Mouse (Mus musculus) heart, embryonic 13.5 days (tissue): Measurements from ENCODE around the gene Synrg. TPM values are rescaled to one million over a fixed set of nuclear protein-coding genes. Genes with fewer than 3 reads are reported as not detected.

ENCODE experiments used
- ATAC-seq: fragments of 200-750 bp; cut with Nextera tagmentation; 2 replicates; pipeline ENCODE4 v1.8.0; 2017; ENCODE audit warnings: moderate TSS enrichment; ENCODE audit not compliant: insufficient number of reproducible peaks, low FRiP score, low TSS enrichment; ENCODE audit errors: extremely low read depth
- H3K27ac ChIP-seq: fragments of 300-500 bp; sonication (generic); replicated peaks from 2 replicates; pipeline ENCODE4 v1.5.1; 2015; ENCODE audit warnings: moderate library complexity, mild to moderate bottlenecking, inconsistent platforms
- H3K27me3 ChIP-seq: fragments of 300-500 bp; sonication (generic); replicated peaks from 2 replicates; pipeline ENCODE4 v1.6.1; 2015; ENCODE audit warnings: mild to moderate bottlenecking, inconsistent platforms
- H3K36me3 ChIP-seq: fragments of 300-500 bp; sonication (generic); 2 replicates; pipeline ENCODE4 v1.6.1; 2015; ENCODE audit warnings: mild to moderate bottlenecking, inconsistent platforms
- H3K4me1 ChIP-seq: fragments of 300-500 bp; sonication (generic); 2 replicates; pipeline ENCODE4 v1.6.1; 2015; ENCODE audit warnings: inconsistent platforms
- H3K4me2 ChIP-seq: fragments of 300-500 bp; sonication (generic); 2 replicates; pipeline ENCODE4 v1.6.1; 2015; ENCODE audit warnings: inconsistent platforms, mild to moderate bottlenecking, moderate library complexity
- H3K4me3 ChIP-seq: fragments of 300-500 bp; sonication (generic); 2 replicates; pipeline ENCODE4 v1.5.1; 2015; ENCODE audit warnings: moderate library complexity, mild to moderate bottlenecking, inconsistent platforms
- H3K9ac ChIP-seq: fragments of 300-500 bp; sonication (generic); 2 replicates; pipeline ENCODE4 v1.6.1; 2015; ENCODE audit warnings: inconsistent platforms, mild to moderate bottlenecking, moderate library complexity
- H3K9me3 ChIP-seq: fragments of 300-500 bp; sonication (generic); 2 replicates; pipeline ENCODE4 v1.6.1; 2016; ENCODE audit warnings: inconsistent platforms
- WGBS: fragments of 180-500 bp; shearing (Covaris S2); methylation state at CpG from one replicate; pipeline ENCODE4 v1.1.7; 2015; ENCODE audit warnings: mixed read lengths; 5-methylcytosine and 5-hydroxymethylcytosine counted together
- polyA plus RNA-seq: library from polyadenylated mRNA; unstranded; fragments of >200 nt; fragmentation: Nextera tagmentation; extraction: Ambion mirVana; gene quantifications from 2 replicates; pipeline ENCODE4 v1.2.1, GENCODE M21; 2015

Synrg gene
- polyA plus RNA-seq, 1 experiment from 2014 or later, result 7.5 TPM

DNA sequence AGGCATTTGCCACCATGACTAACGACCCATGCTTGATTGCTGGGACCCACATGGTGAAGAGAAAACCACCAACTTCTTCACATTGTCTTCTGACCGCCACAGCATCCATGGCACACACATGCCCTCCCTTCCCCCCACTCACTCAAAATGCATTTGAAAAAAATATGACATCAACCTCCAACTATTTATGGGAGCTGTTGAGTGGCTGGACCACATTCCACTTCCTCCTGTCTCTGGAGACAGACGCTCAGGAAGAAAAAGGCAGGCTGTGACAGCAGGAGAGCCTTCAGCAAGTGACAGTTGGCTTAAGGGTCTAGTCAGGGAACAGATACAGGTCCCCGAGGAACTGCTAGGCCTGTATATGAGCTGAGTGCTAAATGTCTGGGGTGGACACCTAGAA, 115.7 kb downstream of the Synrg start:
- no peaks in the 10 kb centered on the region for H3K27me3 ChIP-seq
- peak overlapping the region; percentile 55 for H3K27ac ChIP-seq
- no peak overlapping the region for H3K9ac ChIP-seq
- ATAC-seq, result no peak
- WGBS, result 49% methylated on average over 4 of the region's 4 CpGs
- no peak overlapping the region for H3K4me3 ChIP-seq
- H3K4me1 ChIP-seq, result peaks cover 23% of the 10 kb centered on the region
- no peaks in the 10 kb centered on the region for H3K9me3 ChIP-seq
- peak overlapping the region; percentile 6; the same call in 1 of the 2 replicates for H3K4me2 ChIP-seq
- peaks cover 42% of the 10 kb centered on the region for H3K36me3 ChIP-seq

DNA sequence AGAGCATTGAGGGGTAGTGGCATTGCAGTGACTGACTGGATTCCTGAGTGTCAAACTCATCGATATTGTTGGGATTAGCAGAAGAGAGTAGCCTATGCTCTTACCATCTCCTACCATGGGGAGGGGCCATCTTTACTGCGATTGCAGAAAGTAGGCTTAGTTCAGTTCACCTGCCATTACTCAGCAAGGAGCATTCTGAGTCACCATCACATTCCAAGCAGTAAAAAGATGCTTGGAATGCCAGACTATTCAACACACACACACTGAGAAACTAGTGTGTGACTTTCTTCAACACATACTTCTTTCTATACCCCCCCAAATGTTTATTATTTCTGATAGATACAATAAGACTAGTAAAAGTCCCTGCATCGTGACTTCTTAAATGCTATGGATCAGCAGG, 116.1 kb downstream of the Synrg start:
- no peak for ATAC-seq
- Histone ChIP-seq H3K36me3 (peaks cover 45% of the 10 kb centered on the region), H3K9ac (no peak overlapping the region), H3K27ac (peak overlapping the region; percentile 55), H3K4me2 (peak overlapping the region; percentile 6; the same call in 1 of the 2 replicates), H3K4me3 (no peak overlapping the region), H3K9me3 (no peaks in the 10 kb centered on the region), H3K27me3 (no peaks in the 10 kb centered on the region), H3K4me1 (peaks cover 23% of the 10 kb centered on the region)
- WGBS, result 62% methylated on average over 3 of the region's 3 CpGs

GRCm38 (mm10) chr11:84081901-84082300, 117.7 kb downstream of the Synrg start:
- Histone ChIP-seq H3K4me3 (no peak overlapping the region), H3K4me1 (peaks cover 23% of the 10 kb centered on the region), H3K36me3 (peaks cover 58% of the 10 kb centered on the region), H3K9ac (no peak overlapping the region), H3K4me2 (no peak overlapping the region), H3K9me3 (no peaks in the 10 kb centered on the region), H3K27ac (no peak overlapping the region), H3K27me3 (no peaks in the 10 kb centered on the region)
- no peak for ATAC-seq
- WGBS, result 95% methylated on average over 5 of the region's 5 CpGs

DNA sequence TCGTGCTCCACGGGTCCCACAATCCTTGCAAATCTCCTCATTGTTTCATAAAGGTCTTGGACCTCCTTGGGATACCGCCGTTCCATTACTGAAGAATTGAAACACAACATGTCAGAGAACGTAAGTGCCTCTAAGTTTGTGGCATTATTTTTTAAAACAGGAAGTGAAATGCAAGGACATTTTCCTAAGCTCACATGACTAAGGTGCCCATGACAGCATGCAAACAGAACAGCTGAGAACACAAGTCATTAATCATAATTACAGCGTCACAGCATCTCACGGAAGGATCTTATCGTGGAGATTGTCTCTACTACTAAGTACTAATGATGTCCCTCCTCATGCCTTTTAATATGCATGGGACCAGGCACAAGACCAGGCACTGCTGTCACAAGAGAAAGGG, 126.3 kb downstream of the Synrg start:
- 91% methylated on average over 8 of the region's 8 CpGs for WGBS
- peaks cover 3% of the 10 kb centered on the region; the same call in 1 of the 2 replicates for H3K4me1 ChIP-seq

More for the DNA sequence above, 126.3 kb downstream of the Synrg start:
- H3K27me3 ChIP-seq, result no peaks in the 10 kb centered on the region
- H3K27ac ChIP-seq, result no peak overlapping the region
- no peak overlapping the region for H3K4me3 ChIP-seq
- peaks cover 75% of the 10 kb centered on the region for H3K36me3 ChIP-seq
- H3K9me3 ChIP-seq, result no peaks in the 10 kb centered on the region
- no peak overlapping the region for H3K4me2 ChIP-seq
- H3K9ac ChIP-seq, result no peak overlapping the region
- ATAC-seq, result no peak

Other genes starting within 250 kb of the Synrg start
- gene Wfdc21, start 217.5 kb upstream of the Synrg start, polyA plus RNA-seq, result not detected in 2 replicates
- gene Heatr6, start 210.7 kb upstream of the Synrg start, polyA plus RNA-seq, result 12.9 and 15.2 TPM in 2 replicates
- 0.31 and 1.1 TPM in 2 replicates for gene Hnf1b, start 114.4 kb upstream of the Synrg start, polyA plus RNA-seq
- 19.2 and 20.6 TPM in 2 replicates for gene Ddx52, start 22.4 kb upstream of the Synrg start, polyA plus RNA-seq
- gene Dusp14, start 104.8 kb downstream of the Synrg start, polyA plus RNA-seq, result 5.1 and 6.6 TPM in 2 replicates
- 19.9 and 20.4 TPM in 2 replicates for gene Tada2a, start 165.2 kb downstream of the Synrg start, polyA plus RNA-seq
- gene Acaca, start 165.2 kb downstream of the Synrg start, polyA plus RNA-seq, result 6.6 and 6.7 TPM in 2 replicates
- not detected in 2 replicates for gene Gm11437, start 203.0 kb downstream of the Synrg start, polyA plus RNA-seq